Mouse (Mus musculus): ENCODE data around the gene Znhit1. TPM values are rescaled to one million over a fixed set of nuclear protein-coding genes. Genes with fewer than 3 reads are reported as not detected.
A peak's percentile ranks its signal among the peaks of the same experiment; 100 is the strongest.

Gene Znhit1
- polyA plus RNA-seq, 1 experiment from 2014 or later: 76.6 TPM

DNA sequence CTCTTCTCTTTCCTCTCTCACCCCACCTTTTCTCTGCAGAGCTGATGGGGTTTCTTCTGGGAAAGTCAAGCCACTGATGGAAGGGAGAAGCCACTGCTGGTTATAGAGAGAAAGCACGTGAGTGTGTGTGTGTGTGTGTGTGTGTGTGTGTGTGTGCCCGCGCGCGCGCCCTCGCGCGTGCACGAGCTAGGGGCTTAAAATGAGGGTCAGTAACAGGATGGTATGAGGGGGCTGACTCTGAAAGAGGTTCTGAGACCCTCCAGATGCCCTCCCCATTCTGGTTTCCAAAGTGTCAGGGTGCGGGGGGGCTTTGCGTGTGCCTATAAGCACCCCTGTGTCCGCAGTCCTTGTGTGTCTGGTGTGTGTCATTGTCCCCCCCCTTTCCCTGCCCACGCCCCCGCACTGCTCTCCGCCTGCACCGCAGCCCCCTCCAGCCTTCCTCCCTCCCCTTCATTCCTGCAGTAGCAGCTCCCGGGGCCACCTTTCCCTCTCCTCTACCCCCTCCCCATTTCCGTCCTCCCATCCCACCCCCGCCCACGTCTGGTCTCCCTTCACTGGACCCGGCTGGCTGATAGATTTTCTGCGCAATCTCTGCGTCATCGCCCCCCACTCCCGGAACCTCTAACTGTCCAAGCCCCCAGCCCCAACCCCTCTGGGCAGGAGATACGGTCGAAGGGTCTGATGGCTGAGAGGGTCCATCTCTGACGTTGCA, 40.9 kb upstream of the Znhit1 start:
- 5% methylated on average over 22 of the region's 29 CpGs for WGBS
- Histone ChIP-seq H3K4me2 (ENCODE audit: low read depth, low read length) (no peak overlapping the region; the same call in 1 of the 2 replicates), H3K4me1 (ENCODE audit: control insufficient read depth, insufficient read depth, low read length) (peaks cover 15% of the 10 kb centered on the region), H3K27me3 (replicated peaks; ENCODE audit: control insufficient read depth, insufficient read depth, low read length) (peaks cover 83% of the 10 kb centered on the region), H3K9me3 (ENCODE audit: control insufficient read depth, low read length) (no peaks in the 10 kb centered on the region), H3K27ac (replicated peaks; ENCODE audit: low read depth, low read length) (no peak overlapping the region), H3K4me3 (ENCODE audit: low read depth, low read length) (peak overlapping the region; percentile 34; the same call in 1 of the 2 replicates), H3K9ac (ENCODE audit: low read depth, low read length) (no peak overlapping the region), H3K36me3 (ENCODE audit: control insufficient read depth, insufficient read depth, low read length) (no peaks in the 10 kb centered on the region)
- ATAC-seq (ENCODE audit: low read depth): no peak
- no peak for DNase-seq (ENCODE audit: low spot score)

DNA sequence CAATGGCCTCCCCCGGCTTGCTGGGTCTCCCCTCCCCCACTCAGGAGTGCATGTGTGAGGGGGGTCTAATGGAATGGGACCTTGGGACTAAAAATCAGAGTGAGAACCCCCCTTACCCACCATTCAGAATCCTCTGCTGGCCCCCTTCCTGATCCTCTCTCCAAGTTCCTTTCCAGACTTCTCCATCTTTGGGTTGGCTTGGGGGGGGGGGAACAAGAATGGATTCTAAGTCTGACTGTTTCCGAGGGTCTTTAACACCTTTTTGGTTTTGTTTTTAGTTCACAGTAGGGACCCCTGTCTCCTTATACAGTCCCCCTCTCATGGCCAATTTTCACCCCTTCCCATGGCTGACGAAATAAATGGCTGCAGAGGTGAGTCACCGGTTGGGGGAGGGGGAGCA, 38.3 kb upstream of the Znhit1 start, which contains the start of gene Vgf:
Gene Vgf (plus strand): TSS at position 301 of the 400 bp plus-strand sequence.
- no peak within 1 kb of the TSS for H3K9ac ChIP-seq (ENCODE audit: low read depth, low read length)
- 22% methylated on average over 4 of the region's 4 CpGs for WGBS
- H3K4me2 ChIP-seq (ENCODE audit: low read depth, low read length): peak within 1 kb of the TSS; percentile 16; the same call in 1 of the 2 replicates
- DNase-seq (ENCODE audit: low spot score): no peak
- H3K27ac ChIP-seq (replicated peaks; ENCODE audit: low read depth, low read length): no peak within 1 kb of the TSS
- H3K36me3 ChIP-seq (ENCODE audit: control insufficient read depth, insufficient read depth, low read length): no peaks in the 10 kb centered on the region
- ATAC-seq (ENCODE audit: low read depth): no peak
- no peaks in the 10 kb centered on the region for H3K9me3 ChIP-seq (ENCODE audit: control insufficient read depth, low read length)
- H3K27me3 ChIP-seq (replicated peaks; ENCODE audit: control insufficient read depth, insufficient read depth, low read length): peaks cover 72% of the 10 kb centered on the region
- no peak within 1 kb of the TSS for H3K4me3 ChIP-seq (ENCODE audit: low read depth, low read length)
- peaks cover under 1% of the 10 kb centered on the region; the same call in 1 of the 2 replicates for H3K4me1 ChIP-seq (ENCODE audit: control insufficient read depth, insufficient read depth, low read length)

DNA sequence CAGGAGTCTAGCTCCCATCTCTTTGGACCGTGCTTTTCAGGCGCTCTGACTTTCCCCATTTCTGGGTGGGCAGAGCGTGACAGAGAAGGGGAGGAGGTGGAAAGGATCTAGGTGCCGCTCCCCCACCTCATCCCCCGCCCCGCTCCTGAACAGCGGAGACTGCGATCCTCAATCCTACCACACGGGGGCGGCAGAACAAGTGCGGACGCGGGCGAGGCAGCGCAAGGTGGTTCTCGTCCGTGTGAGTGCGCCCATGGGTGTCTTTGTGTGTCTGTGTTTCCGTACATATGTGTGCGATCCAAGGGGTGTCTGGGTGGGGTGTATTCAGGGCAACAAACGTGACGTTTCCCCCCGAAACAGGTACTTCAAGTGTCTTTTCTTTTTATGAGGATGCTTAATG, 37.3 kb upstream of the Znhit1 start:
- under 1% methylated on average over 23 of the region's 23 CpGs for WGBS
- Histone ChIP-seq H3K9ac (ENCODE audit: low read depth, low read length) (no peak overlapping the region), H3K4me3 (ENCODE audit: low read depth, low read length) (no peak overlapping the region), H3K27me3 (replicated peaks; ENCODE audit: control insufficient read depth, insufficient read depth, low read length) (peaks cover 62% of the 10 kb centered on the region), H3K4me1 (ENCODE audit: control insufficient read depth, insufficient read depth, low read length) (no peaks in the 10 kb centered on the region), H3K36me3 (ENCODE audit: control insufficient read depth, insufficient read depth, low read length) (no peaks in the 10 kb centered on the region), H3K27ac (replicated peaks; ENCODE audit: low read depth, low read length) (no peak overlapping the region), H3K9me3 (ENCODE audit: control insufficient read depth, low read length) (no peaks in the 10 kb centered on the region), H3K4me2 (ENCODE audit: low read depth, low read length) (peak overlapping the region; percentile 16; the same call in 1 of the 2 replicates)
- DNase-seq (ENCODE audit: low spot score) (peak; percentile 52), ATAC-seq (ENCODE audit: low read depth) (peak; percentile 30; the same call in 1 of the 2 replicates)

DNA sequence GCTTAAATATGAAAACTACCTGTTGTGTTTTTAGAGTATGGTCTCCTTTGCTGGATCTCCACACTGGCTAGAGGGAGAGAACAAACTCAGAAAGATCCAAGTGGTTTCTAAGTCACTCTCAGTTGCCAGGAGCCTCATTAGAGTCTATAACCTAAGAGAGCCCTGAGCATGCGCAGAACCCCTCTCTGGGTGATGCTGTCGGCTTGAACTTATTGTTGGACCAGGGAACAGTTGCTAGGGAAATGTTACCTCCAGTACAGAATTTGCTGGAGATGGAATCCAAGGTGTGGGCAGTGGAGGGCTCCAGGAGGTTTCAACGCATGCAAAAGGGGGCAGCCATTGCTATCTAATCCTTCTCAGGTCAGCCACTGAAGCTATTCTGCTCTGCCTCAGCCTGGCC, 36.5 kb upstream of the Znhit1 start:
- no peak for ATAC-seq (ENCODE audit: low read depth)

DNA sequence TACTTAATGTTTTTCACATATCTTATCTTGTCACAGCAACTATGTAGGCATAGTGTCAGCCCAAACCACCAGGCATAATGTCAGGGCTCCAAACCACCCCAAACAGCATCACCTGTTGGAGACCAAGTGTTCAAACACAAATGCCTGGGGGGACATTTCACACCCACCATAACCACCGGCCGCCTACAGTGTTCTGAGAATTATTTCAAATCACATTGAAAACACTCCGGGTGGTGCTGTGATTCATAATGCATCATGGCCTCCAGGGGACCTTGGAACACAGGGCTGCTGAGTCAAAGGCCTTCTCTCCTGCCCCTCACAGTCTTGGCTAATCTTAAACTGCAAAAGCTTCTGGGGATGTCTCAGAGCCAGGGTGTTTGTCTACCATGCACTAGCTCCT, 28.1 kb upstream of the Znhit1 start:
- Histone ChIP-seq H3K9ac (ENCODE audit: low read depth, low read length) (no peak overlapping the region), H3K4me1 (ENCODE audit: control insufficient read depth, insufficient read depth, low read length) (no peaks in the 10 kb centered on the region), H3K4me3 (ENCODE audit: low read depth, low read length) (no peak overlapping the region), H3K9me3 (ENCODE audit: control insufficient read depth, low read length) (no peaks in the 10 kb centered on the region), H3K27me3 (replicated peaks; ENCODE audit: control insufficient read depth, insufficient read depth, low read length) (no peaks in the 10 kb centered on the region), H3K27ac (replicated peaks; ENCODE audit: low read depth, low read length) (no peak overlapping the region), H3K36me3 (ENCODE audit: control insufficient read depth, insufficient read depth, low read length) (no peaks in the 10 kb centered on the region), H3K4me2 (ENCODE audit: low read depth, low read length) (no peak overlapping the region)
- DNase-seq (ENCODE audit: low spot score) (no peak), ATAC-seq (ENCODE audit: low read depth) (no peak)
- WGBS: 91% methylated on average over 3 of the region's 3 CpGs

More for the DNA sequence above, 36.5 kb upstream of the Znhit1 start:
- no peaks in the 10 kb centered on the region for H3K9me3 ChIP-seq (ENCODE audit: control insufficient read depth, low read length)
- no peak overlapping the region for H3K9ac ChIP-seq (ENCODE audit: low read depth, low read length)
- H3K36me3 ChIP-seq (ENCODE audit: control insufficient read depth, insufficient read depth, low read length): no peaks in the 10 kb centered on the region
- no peak overlapping the region for H3K4me2 ChIP-seq (ENCODE audit: low read depth, low read length)
- H3K4me1 ChIP-seq (ENCODE audit: control insufficient read depth, insufficient read depth, low read length): no peaks in the 10 kb centered on the region
- DNase-seq (ENCODE audit: low spot score): no peak
- WGBS: 50% methylated on average over 3 of the region's 3 CpGs
- no peak overlapping the region for H3K4me3 ChIP-seq (ENCODE audit: low read depth, low read length)
- peaks cover 54% of the 10 kb centered on the region for H3K27me3 ChIP-seq (replicated peaks; ENCODE audit: control insufficient read depth, insufficient read depth, low read length)
- H3K27ac ChIP-seq (replicated peaks; ENCODE audit: low read depth, low read length): no peak overlapping the region

DNA sequence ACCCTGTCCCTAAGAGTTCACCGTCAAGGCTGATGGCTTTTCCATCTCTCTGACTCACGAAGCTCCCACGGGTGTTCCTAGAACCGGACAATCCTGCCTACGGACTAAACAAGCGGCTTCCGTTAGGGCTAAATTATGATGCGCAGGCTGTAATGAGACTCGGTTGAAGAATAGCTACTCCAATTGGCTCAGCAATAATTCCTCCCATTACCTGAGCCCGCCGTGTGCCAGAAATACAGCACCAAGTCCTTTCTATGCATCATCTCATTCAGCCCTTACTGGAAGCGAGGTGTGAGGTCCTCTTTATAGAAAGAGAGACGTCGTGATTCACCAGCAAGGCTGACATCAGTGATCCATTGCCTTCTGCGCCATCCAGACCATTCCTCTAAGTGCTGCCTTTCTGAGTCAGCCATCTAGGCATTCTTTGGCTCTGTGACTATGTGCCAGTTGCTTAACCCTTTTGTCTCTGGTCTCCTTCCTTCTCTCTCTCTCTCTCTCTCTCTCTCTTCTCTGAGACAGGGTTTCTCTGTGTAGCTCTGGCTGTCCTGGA, 24.7 kb upstream of the Znhit1 start:
- H3K4me2 ChIP-seq (ENCODE audit: low read depth, low read length): no peak overlapping the region
- no peak for ATAC-seq (ENCODE audit: low read depth)
- 75% methylated on average over 15 of the region's 15 CpGs for WGBS

DNA sequence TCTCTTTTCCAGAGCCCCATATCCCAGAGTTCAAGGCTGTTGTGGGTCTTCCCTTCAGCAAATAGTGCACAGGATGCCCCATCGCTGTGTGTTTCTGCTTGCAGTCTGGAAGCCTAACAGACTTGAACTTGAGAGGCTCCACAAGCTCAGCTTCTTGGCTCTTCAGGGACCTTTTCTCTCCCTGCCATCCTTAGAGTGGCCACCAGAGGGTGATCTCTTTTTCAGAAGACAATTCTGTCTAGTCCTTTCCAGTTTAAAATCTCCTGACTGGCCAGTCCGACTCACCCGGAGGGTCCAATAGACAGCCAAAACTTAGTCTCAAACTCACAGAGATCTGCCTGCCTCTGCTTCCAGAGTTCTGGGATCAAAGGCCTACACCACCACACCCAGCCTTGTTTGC, 22.2 kb upstream of the Znhit1 start:
- 36% methylated on average over 3 of the region's 3 CpGs for WGBS
- no peaks in the 10 kb centered on the region for H3K9me3 ChIP-seq (ENCODE audit: control insufficient read depth, low read length)
- DNase-seq (ENCODE audit: low spot score) (no peak), ATAC-seq (ENCODE audit: low read depth) (no peak)
- H3K36me3 ChIP-seq (ENCODE audit: control insufficient read depth, insufficient read depth, low read length): no peaks in the 10 kb centered on the region
- no peak overlapping the region for H3K4me3 ChIP-seq (ENCODE audit: low read depth, low read length)
- H3K4me2 ChIP-seq (ENCODE audit: low read depth, low read length): no peak overlapping the region
- H3K27me3 ChIP-seq (replicated peaks; ENCODE audit: control insufficient read depth, insufficient read depth, low read length): no peaks in the 10 kb centered on the region
- H3K4me1 ChIP-seq (ENCODE audit: control insufficient read depth, insufficient read depth, low read length): no peaks in the 10 kb centered on the region
- no peak overlapping the region for H3K27ac ChIP-seq (replicated peaks; ENCODE audit: low read depth, low read length)
- H3K9ac ChIP-seq (ENCODE audit: low read depth, low read length): no peak overlapping the region

More for the DNA sequence above, 24.7 kb upstream of the Znhit1 start:
- H3K9me3 ChIP-seq (ENCODE audit: control insufficient read depth, low read length): no peaks in the 10 kb centered on the region
- no peak overlapping the region for H3K4me3 ChIP-seq (ENCODE audit: low read depth, low read length)
- H3K9ac ChIP-seq (ENCODE audit: low read depth, low read length): no peak overlapping the region
- H3K27me3 ChIP-seq (replicated peaks; ENCODE audit: control insufficient read depth, insufficient read depth, low read length): no peaks in the 10 kb centered on the region
- H3K4me1 ChIP-seq (ENCODE audit: control insufficient read depth, insufficient read depth, low read length): no peaks in the 10 kb centered on the region
- H3K27ac ChIP-seq (replicated peaks; ENCODE audit: low read depth, low read length): no peak overlapping the region
- DNase-seq (ENCODE audit: low spot score): no peak
- no peaks in the 10 kb centered on the region for H3K36me3 ChIP-seq (ENCODE audit: control insufficient read depth, insufficient read depth, low read length)

DNA sequence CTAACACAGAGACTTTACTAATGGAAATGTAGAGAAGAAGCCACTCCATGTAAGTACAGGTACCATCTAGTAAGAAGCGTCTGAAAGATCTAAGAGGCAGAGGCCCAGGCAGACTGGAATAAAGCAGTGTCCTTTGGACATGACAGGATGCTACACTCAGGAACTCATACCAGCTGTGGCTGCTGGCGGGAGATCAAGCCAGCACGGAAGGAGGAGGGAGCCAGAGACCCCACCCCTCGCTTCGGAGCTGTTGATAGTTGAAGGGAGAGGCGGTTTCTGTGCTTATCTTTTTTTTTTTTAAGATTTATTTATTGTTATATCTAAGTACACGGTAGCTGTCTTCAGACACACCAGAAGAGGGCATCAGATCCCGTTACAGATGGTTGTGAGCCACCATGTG, 19.5 kb upstream of the Znhit1 start:
- 55% methylated on average over 8 of the region's 8 CpGs for WGBS
- H3K27me3 ChIP-seq (replicated peaks; ENCODE audit: control insufficient read depth, insufficient read depth, low read length): no peaks in the 10 kb centered on the region
- DNase-seq (ENCODE audit: low spot score) (no peak), ATAC-seq (ENCODE audit: low read depth) (no peak)
- H3K36me3 ChIP-seq (ENCODE audit: control insufficient read depth, insufficient read depth, low read length): no peaks in the 10 kb centered on the region
- no peak overlapping the region for H3K9ac ChIP-seq (ENCODE audit: low read depth, low read length)
- no peaks in the 10 kb centered on the region for H3K4me1 ChIP-seq (ENCODE audit: control insufficient read depth, insufficient read depth, low read length)
- H3K27ac ChIP-seq (replicated peaks; ENCODE audit: low read depth, low read length): no peak overlapping the region
- H3K4me3 ChIP-seq (ENCODE audit: low read depth, low read length): no peak overlapping the region
- no peak overlapping the region for H3K4me2 ChIP-seq (ENCODE audit: low read depth, low read length)
- H3K9me3 ChIP-seq (ENCODE audit: control insufficient read depth, low read length): no peaks in the 10 kb centered on the region
